Mouse (Mus musculus): ENCODE results near the gene Ms4a18. TPM values are rescaled to one million over a fixed set of nuclear protein-coding genes. Genes with fewer than 3 reads are reported as not detected.
A peak's percentile ranks its signal among the peaks of the same experiment; 100 is the strongest.

The Ms4a18 gene
- polyA plus RNA-seq, 2 experiments = 0.05 TPM; not detected in 1

DNA sequence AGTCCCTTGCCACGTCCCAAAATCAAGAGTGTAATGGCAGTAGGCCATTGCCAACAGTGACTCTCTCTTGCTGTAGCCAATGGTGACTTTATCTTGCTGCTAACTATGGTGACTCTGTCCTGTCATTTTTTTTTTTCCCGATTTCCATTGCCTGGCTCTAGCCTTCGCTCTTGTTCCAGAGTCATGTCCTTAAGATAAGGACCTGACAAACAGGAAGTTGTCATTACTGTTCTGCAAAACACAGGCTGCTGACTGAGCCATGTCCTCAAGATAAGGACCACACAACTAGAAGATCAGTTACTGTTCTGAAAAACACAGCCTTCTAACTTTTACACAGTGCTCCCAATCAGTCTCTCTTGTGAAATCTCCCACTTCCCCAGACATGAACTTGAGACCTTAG lies 47.4 kb downstream of the Ms4a18 start:
- Histone ChIP-seq H3K4me2 (replicated peaks; ENCODE audit: low read depth, low read length, severe bottlenecking) (no peak overlapping the region), H3K27me3 (ENCODE audit: control insufficient read depth, insufficient read depth, low read length) (no peaks in the 10 kb centered on the region), H3K9me3 (ENCODE audit: control insufficient read depth, low read length) (no peaks in the 10 kb centered on the region), H3K4me1 (ENCODE audit: control insufficient read depth, insufficient read depth, low read length) (no peaks in the 10 kb centered on the region), H3K36me3 (ENCODE audit: control insufficient read depth, insufficient read depth, low read length) (no peaks in the 10 kb centered on the region), H3K4me3 (replicated peaks; ENCODE audit: low read length) (no peak overlapping the region), H3K9ac (ENCODE audit: low read depth, low read length, severe bottlenecking) (no peak overlapping the region), H3K27ac (replicated peaks; ENCODE audit: low read depth, low read length) (no peak overlapping the region)
- TF ChIP-seq POLR2A (IDR thresholded peaks at IDR 0.05; ENCODE audit: borderline replicate concordance, extremely low read depth, insufficient read depth, insufficient read length) = no peak
- no peak for ATAC-seq (ENCODE audit: low FRiP score, low read depth)
- WGBS = 83% methylated on average over 3 of the region's 3 CpGs
- no peak for DNase-seq (ENCODE audit: low spot score)

GRCm38 (mm10) chr19:10968578-10968977 lies 49.3 kb downstream of the Ms4a18 start:
- 0 out of 2 replicates have a peak, but pooled peaks cover 4% of the 10 kb centered on the region for H3K27me3 ChIP-seq (ENCODE audit: control insufficient read depth, insufficient read depth, low read length)
- no peak for ATAC-seq (ENCODE audit: low FRiP score, low read depth)

GRCm38 (mm10) chr19:10965721-10966120 lies 52.1 kb downstream of the Ms4a18 start:
- WGBS = 91% methylated on average over 7 of the region's 7 CpGs
- Histone ChIP-seq H3K27ac (replicated peaks; ENCODE audit: low read depth, low read length) (no peak overlapping the region), H3K9ac (ENCODE audit: low read depth, low read length, severe bottlenecking) (no peak overlapping the region), H3K9me3 (ENCODE audit: control insufficient read depth, low read length) (no peaks in the 10 kb centered on the region), H3K4me3 (replicated peaks; ENCODE audit: low read length) (no peak overlapping the region), H3K4me2 (replicated peaks; ENCODE audit: low read depth, low read length, severe bottlenecking) (no peak overlapping the region), H3K27me3 (ENCODE audit: control insufficient read depth, insufficient read depth, low read length) (0 out of 2 replicates have a peak, but pooled peaks cover 4% of the 10 kb centered on the region), H3K36me3 (ENCODE audit: control insufficient read depth, insufficient read depth, low read length) (no peaks in the 10 kb centered on the region), H3K4me1 (ENCODE audit: control insufficient read depth, insufficient read depth, low read length) (no peaks in the 10 kb centered on the region)
- no peak for TF ChIP-seq POLR2A (IDR thresholded peaks at IDR 0.05; ENCODE audit: borderline replicate concordance, extremely low read depth, insufficient read depth, insufficient read length)
- ATAC-seq (ENCODE audit: low FRiP score, low read depth) (no peak), DNase-seq (ENCODE audit: low spot score) (no peak)

More at GRCm38 (mm10) chr19:10968578-10968977, 49.3 kb downstream of the Ms4a18 start:
- TF ChIP-seq POLR2A (IDR thresholded peaks at IDR 0.05; ENCODE audit: borderline replicate concordance, extremely low read depth, insufficient read depth, insufficient read length) = no peak
- Histone ChIP-seq H3K4me2 (replicated peaks; ENCODE audit: low read depth, low read length, severe bottlenecking) (no peak overlapping the region), H3K27ac (replicated peaks; ENCODE audit: low read depth, low read length) (no peak overlapping the region), H3K9me3 (ENCODE audit: control insufficient read depth, low read length) (no peaks in the 10 kb centered on the region), H3K4me1 (ENCODE audit: control insufficient read depth, insufficient read depth, low read length) (no peaks in the 10 kb centered on the region), H3K36me3 (ENCODE audit: control insufficient read depth, insufficient read depth, low read length) (no peaks in the 10 kb centered on the region), H3K9ac (ENCODE audit: low read depth, low read length, severe bottlenecking) (no peak overlapping the region), H3K4me3 (replicated peaks; ENCODE audit: low read length) (no peak overlapping the region)
- DNase-seq (ENCODE audit: low spot score) = no peak
- WGBS = 91% methylated on average over 7 of the region's 7 CpGs

GRCm38 (mm10) chr19:10959978-10960346 lies 57.9 kb downstream of the Ms4a18 start:
- Histone ChIP-seq H3K9me3 (ENCODE audit: control insufficient read depth, low read length) (no peaks in the 10 kb centered on the region), H3K27ac (replicated peaks; ENCODE audit: low read depth, low read length) (no peak overlapping the region), H3K9ac (ENCODE audit: low read depth, low read length, severe bottlenecking) (no peak overlapping the region), H3K4me3 (replicated peaks; ENCODE audit: low read length) (no peak overlapping the region), H3K27me3 (ENCODE audit: control insufficient read depth, insufficient read depth, low read length) (0 out of 2 replicates have a peak, but pooled peaks cover 3% of the 10 kb centered on the region), H3K4me1 (ENCODE audit: control insufficient read depth, insufficient read depth, low read length) (no peaks in the 10 kb centered on the region), H3K4me2 (replicated peaks; ENCODE audit: low read depth, low read length, severe bottlenecking) (no peak overlapping the region), H3K36me3 (ENCODE audit: control insufficient read depth, insufficient read depth, low read length) (no peaks in the 10 kb centered on the region)
- TF ChIP-seq POLR2A (IDR thresholded peaks at IDR 0.05; ENCODE audit: borderline replicate concordance, extremely low read depth, insufficient read depth, insufficient read length) = no peak
- 37% methylated on average over 12 of the region's 12 CpGs for WGBS
- ATAC-seq (ENCODE audit: low FRiP score, low read depth) = no peak
- DNase-seq (ENCODE audit: low spot score) = no peak

DNA sequence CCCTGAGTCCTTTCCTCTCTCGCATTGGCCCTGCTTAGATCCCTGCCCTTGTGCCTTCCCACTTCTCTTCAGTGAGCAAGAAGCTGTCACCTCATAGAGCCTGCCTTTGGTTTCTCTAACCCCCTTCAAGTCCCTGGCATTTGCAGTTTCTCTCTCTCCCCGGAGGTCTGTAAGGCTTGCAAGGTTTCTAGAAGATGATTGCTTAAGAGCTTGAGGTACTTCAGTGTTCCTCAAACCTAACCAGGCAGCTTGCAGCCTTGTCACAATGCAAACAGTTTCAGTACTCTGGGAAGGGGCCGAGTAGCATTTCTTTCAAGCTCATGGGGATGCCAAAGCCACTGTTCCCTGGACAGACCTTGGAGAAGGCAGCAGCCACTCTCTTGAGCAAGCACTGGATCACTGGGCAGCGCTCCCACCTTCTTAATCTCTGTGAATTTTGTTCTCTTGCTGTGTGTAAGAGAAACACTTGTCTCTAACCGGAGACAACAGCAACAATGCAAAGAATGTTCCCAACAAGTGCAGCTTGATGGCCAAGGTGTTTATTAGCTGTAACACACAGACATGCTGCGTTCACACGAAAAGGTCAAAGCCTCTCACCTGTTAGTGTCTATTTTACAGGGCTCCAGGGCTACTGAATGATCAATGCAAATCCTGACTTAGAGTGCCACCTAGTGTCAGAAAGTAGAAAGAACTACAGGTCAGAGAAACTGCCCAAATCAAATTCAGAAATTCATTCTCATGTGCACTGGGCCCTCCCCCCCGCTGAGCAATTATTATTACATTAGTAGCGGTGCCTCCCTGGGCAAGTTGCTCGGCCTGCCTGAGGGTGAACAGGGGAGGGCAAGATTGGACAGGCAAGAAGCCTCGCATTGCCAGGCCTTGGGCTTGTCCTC lies 58.5 kb downstream of the Ms4a18 start:
- H3K4me1 ChIP-seq (ENCODE audit: control insufficient read depth, insufficient read depth, low read length) = no peaks in the 10 kb centered on the region
- H3K9ac ChIP-seq (ENCODE audit: low read depth, low read length, severe bottlenecking) = no peak overlapping the region
- H3K4me3 ChIP-seq (replicated peaks; ENCODE audit: low read length) = no peak overlapping the region
- DNase-seq (ENCODE audit: low spot score) (peak; percentile 87), ATAC-seq (ENCODE audit: low FRiP score, low read depth) (peak; percentile 87)
- WGBS = 34% methylated on average over 11 of the region's 11 CpGs
- no peak overlapping the region for H3K4me2 ChIP-seq (replicated peaks; ENCODE audit: low read depth, low read length, severe bottlenecking)
- H3K27me3 ChIP-seq (ENCODE audit: control insufficient read depth, insufficient read depth, low read length) = no peaks in the 10 kb centered on the region
- no peak for TF ChIP-seq POLR2A (IDR thresholded peaks at IDR 0.05; ENCODE audit: borderline replicate concordance, extremely low read depth, insufficient read depth, insufficient read length)
- no peaks in the 10 kb centered on the region for H3K36me3 ChIP-seq (ENCODE audit: control insufficient read depth, insufficient read depth, low read length)
- H3K27ac ChIP-seq (replicated peaks; ENCODE audit: low read depth, low read length) = no peak overlapping the region
- no peaks in the 10 kb centered on the region for H3K9me3 ChIP-seq (ENCODE audit: control insufficient read depth, low read length)
